Mouse (Mus musculus) thymus, postnatal 10 days (tissue): ENCODE data around the gene Gm3952.

Source experiments
- DNase-seq, 2 experiments: peaks; one replicate each; pipeline ENCODE4 v3.0.0; 2021; ENCODE audit warnings: low spot score in 2 of 2

The Gm3952 gene

DNA sequence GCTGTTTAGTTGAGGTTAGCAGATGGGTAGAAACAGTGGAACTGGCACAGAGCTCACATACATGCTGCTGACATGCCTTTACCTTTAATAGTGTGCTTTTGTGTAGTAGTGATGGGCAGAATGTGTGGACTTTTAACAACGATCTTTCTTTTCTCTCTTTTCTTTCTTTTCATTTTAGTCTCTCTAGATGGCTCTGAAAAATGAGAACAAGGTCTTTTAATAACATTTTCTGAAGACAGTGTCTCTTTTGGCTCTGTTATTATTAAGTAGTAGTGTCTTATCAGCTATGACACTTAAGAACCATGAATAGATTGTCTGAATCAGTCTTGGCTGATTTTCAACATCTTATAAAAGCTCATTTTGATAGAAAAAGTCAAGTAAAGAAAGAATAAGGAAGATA lies at the start of gene Gm3952:
TSS of gene Gm3952 (minus strand) at position 101 of the 400 bp plus-strand sequence.
- no peak for DNase-seq

DNA sequence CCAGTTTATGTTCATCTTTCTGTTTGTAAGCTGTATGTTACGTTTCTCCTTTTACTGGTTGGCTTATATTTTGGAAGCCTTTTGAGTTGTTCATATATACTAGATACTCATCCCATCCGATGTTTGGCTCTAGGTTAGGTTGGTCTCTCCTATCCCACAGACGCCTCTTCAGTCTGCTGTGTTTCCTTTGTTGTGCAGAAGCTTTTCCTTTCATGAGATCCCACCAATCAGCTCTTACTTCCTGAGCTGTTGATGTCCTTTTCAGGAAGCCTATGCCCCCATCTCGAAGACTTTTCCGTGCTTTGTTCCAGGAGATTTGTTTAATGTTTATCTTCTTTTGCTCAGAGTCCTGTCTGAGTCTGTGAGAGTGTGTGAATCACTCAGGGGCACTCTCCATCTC lies 45.3 kb upstream of the Gm3952 start:
- DNase-seq = no peak

- no peak for DNase-seq
These were observed 14.0 kb upstream of the Gm3952 start for GRCm38 (mm10) chr8:128812521-128812920.

DNA sequence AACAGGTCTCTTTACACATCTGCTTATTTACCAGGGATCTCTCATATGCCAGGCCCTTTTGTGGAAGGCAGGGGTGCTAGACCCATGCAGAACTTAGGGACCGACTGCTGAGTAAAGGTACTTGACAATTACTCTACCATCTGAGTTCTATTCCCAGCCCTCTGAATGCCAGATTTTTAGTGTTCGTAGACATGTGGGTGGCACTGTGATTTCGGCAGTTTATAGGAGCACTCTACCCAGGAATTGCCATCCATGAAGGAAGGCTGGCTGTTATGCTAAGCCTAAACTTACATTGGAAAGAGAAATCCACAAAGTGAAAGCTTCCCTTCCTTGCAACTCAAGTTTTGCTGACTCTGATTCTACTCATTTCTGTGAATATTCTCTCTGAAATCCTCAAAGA lies 62.8 kb downstream of the Gm3952 start:
- DNase-seq = no peak

GRCm38 (mm10) chr8:128734118-128734517 lies 64.4 kb downstream of the Gm3952 start:
- no peak for DNase-seq

GRCm38 (mm10) chr8:128732254-128732653 lies 66.2 kb downstream of the Gm3952 start:
- no peak for DNase-seq

DNA sequence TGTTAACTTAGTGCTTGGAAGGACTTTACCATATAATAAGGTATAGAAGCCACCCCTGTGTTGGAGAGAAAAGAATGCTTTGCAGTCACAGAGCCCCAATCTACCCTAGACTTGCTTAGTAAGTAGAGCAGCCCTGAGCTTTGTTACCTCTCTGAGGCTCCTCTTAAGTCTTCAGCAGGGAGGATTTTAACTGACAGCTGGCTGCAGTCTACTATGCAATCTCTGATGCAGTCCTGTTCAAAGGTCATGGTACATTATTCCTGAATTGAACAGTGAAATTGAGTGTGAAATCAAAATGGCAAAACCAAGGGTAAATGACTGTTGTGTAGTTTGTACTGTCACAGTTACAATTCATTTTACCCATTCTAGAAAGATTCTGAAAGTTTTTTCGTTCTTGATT lies 71.3 kb downstream of the Gm3952 start:
- DNase-seq = no peak

- no peak for DNase-seq
These were observed 73.7 kb downstream of the Gm3952 start for GRCm38 (mm10) chr8:128724819-128725218.

DNA sequence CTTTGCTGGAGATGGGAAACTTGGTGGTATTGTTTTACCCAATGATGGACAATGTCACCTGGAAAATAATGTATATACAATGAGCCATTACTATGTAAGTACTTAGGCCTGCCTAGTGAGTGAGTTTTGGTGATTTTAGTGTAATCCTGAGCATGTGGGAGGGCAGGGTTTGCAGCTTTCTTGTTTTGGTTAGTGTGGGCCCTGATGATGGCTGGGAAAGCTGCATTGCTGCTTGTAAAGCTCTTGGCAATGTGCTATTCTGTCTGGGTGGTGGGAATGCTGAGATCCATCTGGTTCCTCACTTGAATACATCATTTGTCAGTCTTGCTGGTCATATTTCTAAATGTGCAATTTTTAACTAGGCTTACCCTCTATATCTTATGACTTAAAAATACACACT lies 82.3 kb downstream of the Gm3952 start:
- no peak for DNase-seq

DNA sequence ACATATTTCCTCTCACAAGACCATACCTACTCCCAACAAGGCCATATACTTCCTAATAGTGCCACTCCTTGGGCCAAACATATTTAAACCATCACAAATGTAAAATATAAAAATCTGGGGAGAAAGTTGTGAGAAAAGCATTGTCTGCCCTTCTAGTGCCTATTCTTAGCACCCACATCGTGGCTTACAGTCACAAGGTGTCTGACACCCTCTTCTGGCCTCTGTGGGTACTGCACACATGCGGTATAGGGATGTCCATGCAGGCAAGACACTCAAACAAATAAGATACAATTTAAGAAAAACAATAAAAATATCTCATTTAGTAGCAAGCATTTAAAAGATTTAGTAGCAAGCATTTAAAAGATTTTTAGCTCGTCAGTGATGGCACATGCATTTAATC lies 89.2 kb downstream of the Gm3952 start:
- DNase-seq = peak; percentile 68 to 85

GRCm38 (mm10) chr8:128704836-128705235 lies 93.7 kb downstream of the Gm3952 start:
- DNase-seq = no peak

DNA sequence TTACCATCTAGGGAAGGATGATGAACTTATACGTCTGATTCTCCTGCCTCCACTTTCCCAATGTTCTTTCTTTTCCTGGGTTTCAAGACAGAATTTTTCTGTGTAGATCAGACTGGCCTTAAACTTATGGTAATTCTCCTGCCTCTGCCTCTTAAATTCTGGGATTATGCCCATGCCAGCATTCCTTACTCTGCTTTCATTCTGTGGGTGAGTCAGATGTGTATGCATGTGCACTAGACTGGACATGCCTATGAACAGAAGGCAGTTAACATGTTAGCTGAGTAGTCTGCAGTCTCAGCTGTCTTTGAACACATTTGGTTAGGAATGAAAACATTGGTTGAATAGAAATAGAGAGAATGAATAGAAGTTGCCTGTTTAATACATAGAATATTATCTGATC lies 94.1 kb downstream of the Gm3952 start:
- DNase-seq = no peak

DNA sequence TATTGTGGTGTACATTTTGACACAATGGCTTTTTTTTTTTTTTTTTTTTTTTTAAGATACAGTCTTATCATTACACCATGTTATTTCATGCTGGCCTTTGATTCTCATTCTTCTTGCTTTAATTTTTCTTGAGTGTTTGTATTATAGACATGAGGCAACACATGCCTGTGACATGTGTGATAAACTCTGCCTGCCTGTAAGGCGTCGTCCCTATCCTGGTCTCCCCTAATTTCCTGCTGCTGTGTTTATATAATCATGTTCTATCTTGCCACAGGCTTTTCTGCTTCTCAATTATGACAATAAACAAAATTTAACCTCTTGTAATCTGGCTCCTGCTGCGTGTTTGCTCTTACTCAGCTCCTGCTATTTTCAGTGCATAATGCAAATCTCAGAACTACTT lies 100.5 kb downstream of the Gm3952 start:
- DNase-seq = no peak

GRCm38 (mm10) chr8:128696701-128697397 lies 101.6 kb downstream of the Gm3952 start:
- DNase-seq = no peak
